Mouse (Mus musculus) right cerebral cortex, postnatal 14 days (tissue): Measurements from ENCODE around the gene Ccdc63.
"Not testable (repeated sequence)": the region's sequence is repeated elsewhere in the genome, so short reads cannot be mapped to it uniquely, and the experiment has no call there.

Source experiments
- DNase-seq: peaks from one replicate; pipeline ENCODE4 v3.0.0; 2022

Ccdc63 gene

GRCm38 (mm10) chr5:122140723-122141122, at the start of gene Ccdc63:
Gene Ccdc63 (minus strand): TSS chr5:122140823.
- no peak for DNase-seq

- DNase-seq = no peak
Observed at GRCm38 (mm10) chr5:122189115-122189514, 48.5 kb upstream of the Ccdc63 start.

- DNase-seq = not testable (repeated sequence)
Observed at GRCm38 (mm10) chr5:122184858-122185257, 44.2 kb upstream of the Ccdc63 start.

GRCm38 (mm10) chr5:122184283-122184806, 43.7 kb upstream of the Ccdc63 start:
- no peak for DNase-seq

- no peak for DNase-seq
Observed at GRCm38 (mm10) chr5:122179665-122180064, 39.0 kb upstream of the Ccdc63 start.

- peak; percentile 65 for DNase-seq
Observed at GRCm38 (mm10) chr5:122176398-122176797, 35.8 kb upstream of the Ccdc63 start.

GRCm38 (mm10) chr5:122175961-122176360, 35.3 kb upstream of the Ccdc63 start:
- no peak for DNase-seq

GRCm38 (mm10) chr5:122175402-122175801, 34.8 kb upstream of the Ccdc63 start:
- DNase-seq = no peak

GRCm38 (mm10) chr5:122171058-122171457, 30.4 kb upstream of the Ccdc63 start:
- DNase-seq = no peak

- no peak for DNase-seq
Observed at GRCm38 (mm10) chr5:122168344-122169069, 27.9 kb upstream of the Ccdc63 start.

- no peak for DNase-seq
Observed at GRCm38 (mm10) chr5:122166636-122167161, 26.1 kb upstream of the Ccdc63 start.

- peak; percentile 51 for DNase-seq
Observed at GRCm38 (mm10) chr5:122165233-122165915, 24.8 kb upstream of the Ccdc63 start.

GRCm38 (mm10) chr5:122164011-122164410, 23.4 kb upstream of the Ccdc63 start:
- DNase-seq = no peak

GRCm38 (mm10) chr5:122163194-122163593, 22.6 kb upstream of the Ccdc63 start:
- no peak for DNase-seq

GRCm38 (mm10) chr5:122158557-122159515, 18.2 kb upstream of the Ccdc63 start:
- no peak for DNase-seq

- DNase-seq = peak; percentile 93
Observed at GRCm38 (mm10) chr5:122157827-122158381, 17.3 kb upstream of the Ccdc63 start, which contains the start of gene Ppp1cc. Gene Ppp1cc (plus strand): TSS chr5:122158278.

GRCm38 (mm10) chr5:122156486-122156885, 15.9 kb upstream of the Ccdc63 start:
- DNase-seq = no peak

- DNase-seq = no peak
Observed at GRCm38 (mm10) chr5:122155613-122156012, 15.0 kb upstream of the Ccdc63 start.

- DNase-seq = no peak
Observed at GRCm38 (mm10) chr5:122154782-122155181, 14.2 kb upstream of the Ccdc63 start.

GRCm38 (mm10) chr5:122154006-122154405, 13.4 kb upstream of the Ccdc63 start:
- no peak for DNase-seq

- DNase-seq = not testable (repeated sequence)
Observed at GRCm38 (mm10) chr5:122152508-122152907, 11.9 kb upstream of the Ccdc63 start.

GRCm38 (mm10) chr5:122149259-122149658, 8.6 kb upstream of the Ccdc63 start:
- no peak for DNase-seq
